Mouse (Mus musculus): Measurements from ENCODE around the gene Ankrd39. TPM values are rescaled to one million over a fixed set of nuclear protein-coding genes. Genes with fewer than 3 reads are reported as not detected.

The Ankrd39 gene
- polyA plus RNA-seq, 1 experiment, result 13.5 TPM

DNA sequence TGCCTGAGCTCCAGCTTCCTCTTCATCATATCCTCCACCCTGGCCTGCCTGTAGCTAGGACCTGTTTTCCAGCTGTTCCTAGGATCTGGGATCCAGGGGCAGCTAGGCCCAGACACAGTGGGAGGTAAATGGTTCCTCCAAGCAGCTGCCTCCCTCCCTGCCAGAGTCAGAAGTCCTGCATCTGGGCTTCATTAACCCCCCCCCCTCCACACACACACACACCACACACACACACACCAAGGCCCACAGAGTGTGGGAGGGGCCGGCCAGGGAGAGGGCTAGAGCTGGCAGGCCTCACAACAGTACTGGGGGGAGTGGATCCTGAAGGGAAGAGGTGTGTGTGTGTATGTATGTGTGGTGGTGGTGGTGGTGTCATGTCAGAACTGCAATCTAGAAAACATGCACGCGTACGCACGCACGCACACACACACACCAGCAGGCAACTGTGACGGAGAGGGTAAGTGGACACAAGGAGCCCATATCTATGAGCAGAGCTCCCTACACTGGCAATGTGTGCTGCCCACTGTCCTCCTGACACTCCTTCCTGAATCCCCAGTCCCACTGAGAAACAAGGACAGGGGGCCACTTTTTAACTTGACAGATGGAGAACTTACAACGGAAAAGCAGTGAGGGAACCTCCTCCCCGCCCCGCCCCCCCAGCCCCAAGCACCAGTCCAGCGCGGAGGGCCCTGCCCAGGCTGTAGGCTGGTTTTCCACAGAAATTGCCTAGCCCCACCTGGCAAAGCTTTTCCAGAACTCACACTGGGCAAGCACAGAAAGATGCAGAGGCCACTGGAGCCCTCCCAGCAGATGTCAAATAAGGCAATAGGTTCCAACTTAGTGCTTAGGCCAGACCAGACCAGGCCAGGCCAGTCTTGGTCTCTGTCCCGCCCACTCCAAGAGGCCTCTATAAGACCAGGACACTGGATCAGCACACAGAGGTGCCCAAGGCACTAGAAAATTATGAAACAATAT is 41.5 kb upstream of the Ankrd39 start:
- Histone ChIP-seq H3K36me3 (ENCODE audit: control insufficient read depth, insufficient read depth, low read length) (no peaks in the 10 kb centered on the region), H3K4me1 (ENCODE audit: control insufficient read depth, insufficient read depth, insufficient read length, low read length) (peaks cover 13% of the 10 kb centered on the region), H3K4me3 (ENCODE audit: low read depth, low read length) (no peak overlapping the region), H3K27me3 (ENCODE audit: control insufficient read depth, insufficient read depth, low read length) (no peaks in the 10 kb centered on the region), H3K27ac (ENCODE audit: insufficient read depth, low read depth, low read length) (peak overlapping the region; percentile 81)
- TF ChIP-seq CTCF (IDR thresholded peaks at IDR 0.05; ENCODE audit: extremely low read depth, insufficient read length, insufficient replicate concordance, low read depth, low read length), result no peak
- TF ChIP-seq POLR2A (IDR thresholded peaks at IDR 0.05; ENCODE audit: low read depth, low read length), result no peak
- 75% methylated on average over 13 of the region's 13 CpGs for WGBS

DNA sequence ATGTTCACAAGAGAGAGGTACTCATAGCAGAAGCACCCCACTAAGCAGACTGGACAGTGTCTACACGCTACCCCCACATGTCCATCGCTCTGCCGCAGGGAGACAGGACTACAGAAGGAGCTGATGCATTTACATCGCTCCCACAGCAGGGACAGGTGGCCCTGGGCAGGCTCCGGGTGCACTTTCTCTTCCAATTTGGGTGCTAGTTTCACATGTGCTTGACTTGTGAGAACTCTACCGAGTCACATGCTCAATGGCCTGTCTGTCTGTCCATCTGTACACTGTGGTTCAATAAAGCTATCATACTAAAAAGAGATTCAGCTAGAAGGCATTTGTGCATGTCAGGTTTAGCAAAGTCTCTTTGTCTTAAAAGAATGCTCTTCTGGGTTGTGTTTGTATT is 40.6 kb upstream of the Ankrd39 start:
- Histone ChIP-seq H3K4me1 (ENCODE audit: control insufficient read depth, insufficient read depth, insufficient read length, low read length) (peaks cover 13% of the 10 kb centered on the region), H3K27me3 (ENCODE audit: control insufficient read depth, insufficient read depth, low read length) (no peaks in the 10 kb centered on the region), H3K27ac (ENCODE audit: insufficient read depth, low read depth, low read length) (peak overlapping the region; percentile 65; the same call in 1 of the 2 replicates), H3K4me3 (ENCODE audit: low read depth, low read length) (no peak overlapping the region), H3K36me3 (ENCODE audit: control insufficient read depth, insufficient read depth, low read length) (no peaks in the 10 kb centered on the region)
- TF ChIP-seq CTCF (IDR thresholded peaks at IDR 0.05; ENCODE audit: extremely low read depth, insufficient read length, insufficient replicate concordance, low read depth, low read length) (no peak), POLR2A (IDR thresholded peaks at IDR 0.05; ENCODE audit: low read depth, low read length) (no peak)
- 91% methylated on average over 6 of the region's 6 CpGs for WGBS

DNA sequence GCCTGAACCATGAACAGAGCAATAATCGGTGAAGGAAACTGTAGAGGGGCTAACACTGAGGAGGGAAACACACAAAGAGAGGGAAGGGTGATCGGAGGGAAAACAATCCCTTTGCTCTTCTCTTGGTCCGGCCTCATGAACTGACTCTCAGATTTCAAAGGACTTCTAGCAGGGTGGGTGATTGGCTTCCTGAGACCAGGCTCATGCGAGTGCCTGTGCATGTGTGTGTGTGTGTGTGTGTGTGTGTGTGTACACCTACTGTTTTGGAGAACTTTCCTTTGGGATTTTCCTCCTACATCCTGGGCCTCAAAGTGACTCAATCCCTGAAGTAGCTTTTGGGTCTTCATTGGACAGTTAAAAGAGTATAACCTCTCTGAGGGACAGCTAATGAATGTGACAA is 39.0 kb upstream of the Ankrd39 start:
- Histone ChIP-seq H3K27ac (ENCODE audit: insufficient read depth, low read depth, low read length) (no peak overlapping the region), H3K4me1 (ENCODE audit: control insufficient read depth, insufficient read depth, insufficient read length, low read length) (peaks cover 13% of the 10 kb centered on the region), H3K27me3 (ENCODE audit: control insufficient read depth, insufficient read depth, low read length) (no peaks in the 10 kb centered on the region), H3K4me3 (ENCODE audit: low read depth, low read length) (no peak overlapping the region), H3K36me3 (ENCODE audit: control insufficient read depth, insufficient read depth, low read length) (no peaks in the 10 kb centered on the region)
- 90% methylated on average over 4 of the region's 4 CpGs for WGBS
- no peak for TF ChIP-seq POLR2A (IDR thresholded peaks at IDR 0.05; ENCODE audit: low read depth, low read length)
- TF ChIP-seq CTCF (IDR thresholded peaks at IDR 0.05; ENCODE audit: extremely low read depth, insufficient read length, insufficient replicate concordance, low read depth, low read length), result no peak

DNA sequence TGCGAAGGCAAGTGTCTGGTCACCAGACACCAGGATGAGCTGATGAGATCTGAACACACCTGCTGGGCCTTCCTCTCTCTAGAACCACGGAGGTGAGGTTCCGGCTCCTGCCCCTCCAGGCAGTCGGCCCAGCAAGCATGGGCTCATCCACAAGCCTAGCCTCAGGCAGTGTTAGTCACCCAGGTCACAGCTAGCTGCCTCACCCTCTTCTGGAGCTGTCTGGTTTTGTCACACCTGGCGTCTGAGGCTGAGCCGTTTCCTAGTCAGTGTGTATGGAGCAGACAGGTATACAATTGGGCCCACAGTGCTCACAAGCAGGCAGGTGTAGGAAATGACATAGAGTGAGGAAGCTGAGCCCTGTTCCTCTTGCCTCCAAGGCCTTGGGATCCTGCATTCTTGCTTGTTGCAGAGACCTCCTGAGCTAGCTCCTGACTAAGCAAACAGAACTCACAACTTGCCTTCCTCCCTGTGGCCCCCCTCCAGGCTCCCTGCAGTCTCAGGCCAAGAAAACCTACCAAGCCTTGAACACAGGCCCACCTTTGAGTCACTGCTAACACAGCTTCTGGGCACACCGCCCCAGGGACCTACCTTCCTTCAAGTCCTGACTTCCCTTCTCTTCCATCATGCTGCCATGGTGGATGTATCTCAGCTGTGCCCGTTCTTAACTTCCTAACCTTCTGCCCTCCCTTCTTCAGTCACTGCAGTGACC is 36.3 kb upstream of the Ankrd39 start:
- Histone ChIP-seq H3K4me1 (ENCODE audit: control insufficient read depth, insufficient read depth, insufficient read length, low read length) (peaks cover 15% of the 10 kb centered on the region), H3K27ac (ENCODE audit: insufficient read depth, low read depth, low read length) (no peak overlapping the region), H3K27me3 (ENCODE audit: control insufficient read depth, insufficient read depth, low read length) (no peaks in the 10 kb centered on the region), H3K36me3 (ENCODE audit: control insufficient read depth, insufficient read depth, low read length) (no peaks in the 10 kb centered on the region), H3K4me3 (ENCODE audit: low read depth, low read length) (no peak overlapping the region)
- TF ChIP-seq CTCF (IDR thresholded peaks at IDR 0.05; ENCODE audit: extremely low read depth, insufficient read length, insufficient replicate concordance, low read depth, low read length), result no peak
- TF ChIP-seq POLR2A (IDR thresholded peaks at IDR 0.05; ENCODE audit: low read depth, low read length), result no peak
- 66% methylated on average over 8 of the region's 8 CpGs for WGBS

DNA sequence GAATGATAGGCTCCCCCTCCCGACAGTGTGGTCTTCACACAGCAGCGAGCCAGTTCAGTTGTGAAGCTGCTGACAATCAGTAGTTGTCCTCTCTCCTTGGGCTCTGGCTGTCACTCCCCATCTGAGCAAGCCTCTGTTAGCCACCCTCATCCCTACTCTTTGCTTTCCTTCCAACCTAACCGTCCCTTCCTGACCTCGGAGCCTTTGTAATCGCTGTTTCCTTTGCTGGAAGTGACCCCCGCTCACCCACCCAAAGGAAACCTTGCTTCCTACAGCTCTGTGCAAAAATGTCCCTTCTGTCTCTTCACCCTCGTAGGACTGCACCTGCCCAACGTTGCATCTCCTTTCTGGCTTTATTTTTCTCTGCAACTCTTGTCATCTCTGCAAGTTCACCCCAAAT is 35.0 kb upstream of the Ankrd39 start:
- WGBS, result 88% methylated on average over 8 of the region's 8 CpGs
- TF ChIP-seq POLR2A (IDR thresholded peaks at IDR 0.05; ENCODE audit: low read depth, low read length), result no peak
- TF ChIP-seq CTCF (IDR thresholded peaks at IDR 0.05; ENCODE audit: extremely low read depth, insufficient read length, insufficient replicate concordance, low read depth, low read length), result no peak
- Histone ChIP-seq H3K4me1 (ENCODE audit: control insufficient read depth, insufficient read depth, insufficient read length, low read length) (peaks cover 27% of the 10 kb centered on the region), H3K27ac (ENCODE audit: insufficient read depth, low read depth, low read length) (no peak overlapping the region), H3K36me3 (ENCODE audit: control insufficient read depth, insufficient read depth, low read length) (no peaks in the 10 kb centered on the region), H3K27me3 (ENCODE audit: control insufficient read depth, insufficient read depth, low read length) (no peaks in the 10 kb centered on the region), H3K4me3 (ENCODE audit: low read depth, low read length) (no peak overlapping the region)

DNA sequence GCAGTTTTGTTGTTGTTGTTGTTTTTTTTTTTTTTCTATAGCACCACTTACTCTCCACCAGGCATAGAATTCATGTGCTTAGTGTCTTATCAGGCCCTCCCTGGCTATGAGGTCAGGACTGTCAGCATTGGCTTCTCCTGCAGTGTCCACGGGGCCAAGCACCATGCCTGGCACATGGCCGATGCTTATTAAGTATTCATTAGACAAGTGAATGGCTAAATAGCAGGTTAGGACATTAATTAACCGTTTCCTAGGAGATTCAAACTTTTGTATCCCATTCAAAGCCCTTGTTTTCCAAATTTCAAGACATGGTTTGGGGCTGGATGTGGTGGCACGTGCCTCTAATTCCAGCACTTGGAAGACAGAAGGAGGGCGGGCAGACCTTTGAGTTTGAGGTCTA is 34.0 kb upstream of the Ankrd39 start:
- H3K27ac ChIP-seq (ENCODE audit: insufficient read depth, low read depth, low read length), result peak overlapping the region; percentile 48; the same call in 1 of the 2 replicates
- 74% methylated on average over 5 of the region's 5 CpGs for WGBS
- H3K27me3 ChIP-seq (ENCODE audit: control insufficient read depth, insufficient read depth, low read length), result no peaks in the 10 kb centered on the region
- H3K36me3 ChIP-seq (ENCODE audit: control insufficient read depth, insufficient read depth, low read length), result no peaks in the 10 kb centered on the region
- no peak for TF ChIP-seq CTCF (IDR thresholded peaks at IDR 0.05; ENCODE audit: extremely low read depth, insufficient read length, insufficient replicate concordance, low read depth, low read length)
- no peak overlapping the region for H3K4me3 ChIP-seq (ENCODE audit: low read depth, low read length)
- peaks cover 34% of the 10 kb centered on the region for H3K4me1 ChIP-seq (ENCODE audit: control insufficient read depth, insufficient read depth, insufficient read length, low read length)

Measured in small intestine, adult 2 months (tissue).